ENCODE assay signal across 20 mouse cellular contexts in genomic region chr9:74911430-74911829, GRCm38 (mm10). TPM values are rescaled to one million over a fixed set of nuclear protein-coding genes. Genes with fewer than 3 reads are reported as not detected.
A peak's percentile ranks its signal among the peaks of the same experiment; 100 is the strongest.
DNase-seq lines count a peak whose midpoint lies in the region; ATAC-seq and TF ChIP-seq lines count a peak whose summit lies in the region.
"Had no signal": no experiment of that assay in that cellular context is flagged by ENCODE, and none has a peak within 500 bp of the region (broad histone marks: within the 10 kb centered on the region; RNA-seq: fewer than 3 reads in every experiment).

No protein-coding gene starts in this region.

- H3K36me3 ChIP-seq in intestine, embryonic 14.5 days (ENCODE audit: control insufficient read depth, insufficient read depth, low read length): no peaks in the 10 kb centered on the region
- no peaks in the 10 kb centered on the region for H3K36me3 ChIP-seq in intestine, embryonic 16.5 days (ENCODE audit: control insufficient read depth, insufficient read depth, low read length)
- H3K36me3 ChIP-seq in testis, adult 2 months (ENCODE audit: control insufficient read depth, insufficient read depth, low read length): no peaks in the 10 kb centered on the region
- no peaks in the 10 kb centered on the region for H3K36me3 ChIP-seq in stomach, embryonic 16.5 days (ENCODE audit: control insufficient read depth, insufficient read depth, low read length)
- H3K36me3 ChIP-seq: embryonic facial prominence, embryonic 15.5 days; hindbrain, embryonic 13.5 days; neural tube, embryonic 12.5 days had no signal

- no peak for TF ChIP-seq POLR2A in testis, adult 2 months (IDR thresholded peaks at IDR 0.05; ENCODE audit: control insufficient read depth, low read depth, low read length)

- DNase-seq in adrenal gland, postnatal 10 days: peak; percentile 70
- DNase-seq in adrenal gland, adult 8-10 months: no peak
- no peak for DNase-seq in intestine, embryonic 14.5 days (ENCODE audit: low spot score)
- DNase-seq in testis, postnatal 10 days (ENCODE audit: low spot score): no peak
- DNase-seq: cerebellum, adult 18-20 months; layer of hippocampus, postnatal 36 days; lung, adult 2 months; thymus, postnatal 4 days had no signal

- H3K27ac ChIP-seq in intestine, embryonic 14.5 days (ENCODE audit: low read depth): 0 out of 2 replicates have a peak overlapping the region, but pooled peaks have one; percentile 3
- no peak overlapping the region for H3K27ac ChIP-seq in intestine, embryonic 16.5 days (ENCODE audit: low read length)
- H3K27ac ChIP-seq in testis, adult 2 months (ENCODE audit: control insufficient read depth, insufficient read depth, low read depth, low read length): peak overlapping the region; percentile 40; the same call in 1 of the 2 replicates
- H3K27ac ChIP-seq in stomach, embryonic 16.5 days (ENCODE audit: low read length): 0 out of 2 replicates have a peak overlapping the region, but pooled peaks have one; percentile 14
- H3K27ac ChIP-seq: embryonic facial prominence, embryonic 15.5 days; hindbrain, embryonic 13.5 days; neural tube, embryonic 12.5 days had no signal

- no peak overlapping the region for H3K4me2 ChIP-seq in intestine, embryonic 14.5 days (ENCODE audit: low read length)
- no peak overlapping the region for H3K4me2 ChIP-seq in intestine, embryonic 16.5 days (ENCODE audit: low read depth, low read length)
- no peak overlapping the region for H3K4me2 ChIP-seq in stomach, embryonic 16.5 days (ENCODE audit: low read depth, low read length)
- H3K4me2 ChIP-seq: embryonic facial prominence, embryonic 15.5 days; hindbrain, embryonic 13.5 days; neural tube, embryonic 12.5 days had no signal

- H3K27me3 ChIP-seq in intestine, embryonic 14.5 days (replicated peaks; ENCODE audit: control insufficient read depth, insufficient read depth, low read length): no peaks in the 10 kb centered on the region
- no peaks in the 10 kb centered on the region for H3K27me3 ChIP-seq in intestine, embryonic 16.5 days (replicated peaks; ENCODE audit: control insufficient read depth, insufficient read depth, low read length)
- H3K27me3 ChIP-seq in testis, adult 2 months (ENCODE audit: control insufficient read depth, insufficient read depth, low read length): no peaks in the 10 kb centered on the region
- H3K27me3 ChIP-seq in stomach, embryonic 16.5 days (ENCODE audit: control insufficient read depth, insufficient read depth, low read length): no peaks in the 10 kb centered on the region
- H3K27me3 ChIP-seq: embryonic facial prominence, embryonic 15.5 days; hindbrain, embryonic 13.5 days; neural tube, embryonic 12.5 days had no signal

- 73% methylated on average over 4 of the region's 4 CpGs for WGBS in intestine, embryonic 14.5 days
- WGBS in intestine, embryonic 16.5 days: 64% methylated on average over 4 of the region's 4 CpGs
- whole genome bisulfite sequencing in stomach, embryonic 16.5 days: 73% methylated on average over 4 of the region's 4 CpGs

- no peak overlapping the region for H3K4me3 ChIP-seq in intestine, embryonic 14.5 days (ENCODE audit: low read depth, low read length)
- H3K4me3 ChIP-seq in intestine, embryonic 16.5 days (ENCODE audit: low read length): no peak overlapping the region
- H3K4me3 ChIP-seq in testis, adult 2 months (ENCODE audit: control insufficient read depth, low read depth, low read length): no peak overlapping the region
- H3K4me3 ChIP-seq in stomach, embryonic 16.5 days (replicated peaks; ENCODE audit: low read length): no peak overlapping the region
- H3K4me3 ChIP-seq: embryonic facial prominence, embryonic 15.5 days; hindbrain, embryonic 13.5 days; neural tube, embryonic 12.5 days had no signal

- ATAC-seq in intestine, embryonic 14.5 days (replicated peaks; ENCODE audit: low FRiP score, low TSS enrichment, low read depth): no peak
- ATAC-seq in intestine, embryonic 16.5 days: no peak
- ATAC-seq in stomach, embryonic 16.5 days (ENCODE audit: insufficient read depth, low FRiP score): no peak
- ATAC-seq in cerebellum, adult (ENCODE audit: insufficient number of reproducible peaks, low FRiP score, low TSS enrichment): no peak
- ATAC-seq: midbrain, embryonic 16.5 days had no signal

- H3K9ac ChIP-seq in intestine, embryonic 14.5 days (ENCODE audit: low read length): no peak overlapping the region
- no peak overlapping the region for H3K9ac ChIP-seq in intestine, embryonic 16.5 days (ENCODE audit: low read depth, low read length)
- no peak overlapping the region for H3K9ac ChIP-seq in stomach, embryonic 16.5 days (ENCODE audit: low read length)
- H3K9ac ChIP-seq: embryonic facial prominence, embryonic 15.5 days; hindbrain, embryonic 13.5 days; neural tube, embryonic 12.5 days had no signal

- H3K9me3 ChIP-seq in intestine, embryonic 14.5 days (ENCODE audit: control insufficient read depth, low read length): no peaks in the 10 kb centered on the region
- H3K9me3 ChIP-seq in intestine, embryonic 16.5 days (ENCODE audit: control insufficient read depth, low read length): no peaks in the 10 kb centered on the region
- no peaks in the 10 kb centered on the region for H3K9me3 ChIP-seq in stomach, embryonic 16.5 days (replicated peaks; ENCODE audit: control insufficient read depth, low read length)
- H3K9me3 ChIP-seq: embryonic facial prominence, embryonic 15.5 days; hindbrain, embryonic 13.5 days; neural tube, embryonic 12.5 days had no signal

- TF ChIP-seq CTCF in testis, adult 2 months (IDR thresholded peaks at IDR 0.05; ENCODE audit: control insufficient read depth, insufficient read depth, insufficient replicate concordance, low read depth, low read length): no peak

- peaks cover 9% of the 10 kb centered on the region; the same call in 1 of the 2 replicates for H3K4me1 ChIP-seq in intestine, embryonic 14.5 days (replicated peaks; ENCODE audit: control insufficient read depth, insufficient read depth, low read length)
- no peaks in the 10 kb centered on the region; the same call in 1 of the 2 replicates for H3K4me1 ChIP-seq in intestine, embryonic 16.5 days (ENCODE audit: control insufficient read depth, insufficient read depth, low read length)
- peaks cover 6% of the 10 kb centered on the region for H3K4me1 ChIP-seq in testis, adult 2 months (ENCODE audit: control insufficient read depth, insufficient read depth, low read length)
- H3K4me1 ChIP-seq in stomach, embryonic 16.5 days (ENCODE audit: control insufficient read depth, insufficient read depth, low read length): 0 out of 2 replicates have a peak, but pooled peaks cover 8% of the 10 kb centered on the region
- H3K4me1 ChIP-seq: hindbrain, embryonic 13.5 days; neural tube, embryonic 12.5 days had no signal

RNA-seq across cellular contexts. Expression of gene Fam214a, which starts 41.3 kb away (rescaled TPM):
- 10 to 100 TPM; 76.1 to 81.3 TPM for total RNA-seq in adrenal gland, postnatal 10 days (2021)
- 100 to 1,000 TPM in 2 of 4 experiments, 10 to 100 TPM in 2; 90.3 to 132 (median 108) TPM for total RNA-seq in adrenal gland, adult 8-10 months (2022)
- polyA plus RNA-seq in intestine, embryonic 14.5 days (2014; fragmentation: Nextera tagmentation; extraction: Ambion mirVana): 8.9 and 11.1 TPM in 2 replicates
- 7.6 and 8.6 TPM in 2 replicates for polyA plus RNA-seq in intestine, embryonic 16.5 days (2015; fragmentation: Nextera tagmentation; extraction: Ambion mirVana)
- polyA plus RNA-seq in testis, adult 2 months (2012; rRNA removed): 12.1 and 13.8 TPM in 2 replicates
- polyA plus RNA-seq in stomach, embryonic 16.5 days (2015; fragmentation: Nextera tagmentation; extraction: Ambion mirVana): 10.0 and 10.2 TPM in 2 replicates

RNA-seq across cellular contexts. Expression of gene Onecut1, which starts 49.7 kb away (rescaled TPM):
- total RNA-seq in adrenal gland, postnatal 10 days (2021): 1 to 10 TPM; 1.1 to 4.8 TPM
- total RNA-seq in adrenal gland, adult 8-10 months (2022): under 1 TPM in 1 of 4 experiments, not detected in 3; 0.11 TPM
- polyA plus RNA-seq in intestine, embryonic 14.5 days (2014; fragmentation: Nextera tagmentation; extraction: Ambion mirVana): 0.47 and 2.0 TPM in 2 replicates
- 0.82 and 0.92 TPM in 2 replicates for polyA plus RNA-seq in intestine, embryonic 16.5 days (2015; fragmentation: Nextera tagmentation; extraction: Ambion mirVana)
- polyA plus RNA-seq in testis, adult 2 months (2012; rRNA removed): 0.12 and 0.18 TPM in 2 replicates
- polyA plus RNA-seq in stomach, embryonic 16.5 days (2015; fragmentation: Nextera tagmentation; extraction: Ambion mirVana): 1.5 and 2.0 TPM in 2 replicates
- polyA plus RNA-seq: heart, embryonic 16.5 days; large intestine, adult 2 months; limb, embryonic 14.5 days; lung, adult 2 months; small intestine, adult 2 months had no signal
